Mouse (Mus musculus) hindbrain, postnatal 0 days (tissue): ENCODE measurements at regions not wholly inside any gene's neighbourhood (a gene's known extent, or its start where the extent isn't known, plus 50 kb on each side); places are given as distances from the start of the nearest gene placed in this dataset.

ENCODE experiments used
- ATAC-seq: fragments of 200-750 bp; cut with Nextera tagmentation; 2 replicates; pipeline ENCODE4 v1.8.0; 2017; ENCODE audit warnings: mild to moderate bottlenecking, moderate TSS enrichment, moderate library complexity
- DNase-seq: peaks from one replicate; pipeline ENCODE4 v3.0.0-alpha.2; 2015; ENCODE audit warnings: low spot score
- H3K27ac ChIP-seq: fragments of 300-500 bp; sonication (generic); 2 replicates; pipeline ENCODE4 v1.5.1; 2014; ENCODE audit warnings: mild to moderate bottlenecking
- H3K27me3 ChIP-seq: fragments of 300-500 bp; sonication (generic); 2 replicates; pipeline ENCODE4 v1.6.1; 2014; ENCODE audit warnings: low read length, mixed read lengths; ENCODE audit not compliant: insufficient read depth
- H3K36me3 ChIP-seq: fragments of 300-500 bp; sonication (generic); 2 replicates; pipeline ENCODE4 v1.6.1; 2014; ENCODE audit warnings: low read length, mixed read lengths; ENCODE audit not compliant: insufficient read depth
- H3K4me1 ChIP-seq: fragments of 300-500 bp; sonication (generic); 2 replicates; pipeline ENCODE4 v1.6.1; 2014; ENCODE audit warnings: antibody characterized with exemption, low read length, mixed read lengths; ENCODE audit not compliant: insufficient read depth
- H3K4me2 ChIP-seq: fragments of 300-500 bp; sonication (generic); 2 replicates; pipeline ENCODE4 v1.6.1; 2014; ENCODE audit warnings: low read depth, mild to moderate bottlenecking, low read length, moderate library complexity, mixed read lengths
- H3K4me3 ChIP-seq: fragments of 300-500 bp; sonication (generic); 2 replicates; pipeline ENCODE4 v1.5.1; 2014; ENCODE audit warnings: low read length
- H3K9ac ChIP-seq: fragments of 300-500 bp; sonication (generic); replicated peaks from 2 replicates; pipeline ENCODE4 v1.6.1; 2014; ENCODE audit warnings: mild to moderate bottlenecking, low read length, moderate library complexity, mixed read lengths
- H3K9me3 ChIP-seq: fragments of 300-500 bp; sonication (generic); 2 replicates; pipeline ENCODE4 v1.6.1; 2016; ENCODE audit warnings: low read length, mixed read lengths
- CTCF ChIP-seq: IDR thresholded peaks from 2 replicates; pipeline ENCODE4 v1.5.1; 2016; ENCODE audit warnings: antibody characterized with exemption, control low read depth, low read depth
- WGBS: fragments of 180-500 bp; shearing (Covaris S2); extraction: QIAGEN DNeasy Blood & Tissue Kit; methylation state at CpG from one replicate; pipeline ENCODE4 v1.1.7; 2014; 5-methylcytosine and 5-hydroxymethylcytosine counted together

DNA sequence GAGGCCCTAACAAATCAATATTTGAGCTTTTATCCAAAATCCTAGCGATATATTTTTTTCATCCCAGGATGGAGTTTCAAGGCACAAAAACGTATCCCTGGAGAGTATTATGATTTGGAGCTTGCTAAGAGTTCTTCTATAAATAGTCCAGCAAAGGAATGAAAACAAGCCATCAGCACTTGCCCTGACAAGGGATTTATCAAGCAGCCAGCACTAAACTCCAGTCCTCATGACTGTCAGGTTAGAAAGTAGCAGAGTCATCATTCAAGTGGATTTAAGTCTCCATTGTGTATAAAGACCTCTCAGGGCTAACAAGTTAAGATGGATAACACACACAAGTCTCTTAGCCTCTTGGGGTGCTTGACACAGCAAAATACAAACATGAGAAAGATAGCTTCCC is 148.6 kb upstream of the Ust start:
- DNase-seq = no peak
- no peak overlapping the region for H3K9ac ChIP-seq
- WGBS = 73% methylated on average over 2 of the region's 2 CpGs
- H3K9me3 ChIP-seq = no peaks in the 10 kb centered on the region
- H3K27me3 ChIP-seq = no peaks in the 10 kb centered on the region
- no peaks in the 10 kb centered on the region for H3K4me1 ChIP-seq
- no peaks in the 10 kb centered on the region for H3K36me3 ChIP-seq
- no peak overlapping the region for H3K4me3 ChIP-seq
- no peak overlapping the region for H3K4me2 ChIP-seq
- H3K27ac ChIP-seq = no peak overlapping the region
- TF ChIP-seq CTCF = no peak
- ATAC-seq = no peak

DNA sequence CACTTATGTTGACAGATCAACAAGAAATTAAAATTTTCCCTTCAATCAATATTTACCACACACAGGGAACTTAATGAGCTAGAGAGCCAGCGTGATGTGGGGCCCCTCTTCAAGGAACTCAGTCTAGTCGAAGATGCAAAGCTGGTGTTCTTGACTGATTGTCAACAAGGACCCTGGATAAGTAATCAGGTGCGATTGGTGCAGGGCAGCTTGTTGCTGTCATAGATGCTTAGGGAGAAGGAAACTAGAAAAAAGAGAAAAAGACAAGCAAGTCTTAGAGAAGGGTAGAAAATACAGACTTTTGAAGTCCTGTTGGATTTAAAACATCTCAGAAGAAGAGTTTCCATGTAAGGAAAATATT is 140.3 kb upstream of the Ust start:
- H3K9me3 ChIP-seq = no peaks in the 10 kb centered on the region
- 75% methylated on average over 3 of the region's 3 CpGs for WGBS
- H3K9ac ChIP-seq = no peak overlapping the region
- no peak for TF ChIP-seq CTCF
- H3K36me3 ChIP-seq = no peaks in the 10 kb centered on the region
- ATAC-seq = no peak
- no peak for DNase-seq
- H3K4me1 ChIP-seq = no peaks in the 10 kb centered on the region
- no peak overlapping the region for H3K27ac ChIP-seq
- H3K4me3 ChIP-seq = no peak overlapping the region
- H3K4me2 ChIP-seq = no peak overlapping the region
- H3K27me3 ChIP-seq = no peaks in the 10 kb centered on the region

DNA sequence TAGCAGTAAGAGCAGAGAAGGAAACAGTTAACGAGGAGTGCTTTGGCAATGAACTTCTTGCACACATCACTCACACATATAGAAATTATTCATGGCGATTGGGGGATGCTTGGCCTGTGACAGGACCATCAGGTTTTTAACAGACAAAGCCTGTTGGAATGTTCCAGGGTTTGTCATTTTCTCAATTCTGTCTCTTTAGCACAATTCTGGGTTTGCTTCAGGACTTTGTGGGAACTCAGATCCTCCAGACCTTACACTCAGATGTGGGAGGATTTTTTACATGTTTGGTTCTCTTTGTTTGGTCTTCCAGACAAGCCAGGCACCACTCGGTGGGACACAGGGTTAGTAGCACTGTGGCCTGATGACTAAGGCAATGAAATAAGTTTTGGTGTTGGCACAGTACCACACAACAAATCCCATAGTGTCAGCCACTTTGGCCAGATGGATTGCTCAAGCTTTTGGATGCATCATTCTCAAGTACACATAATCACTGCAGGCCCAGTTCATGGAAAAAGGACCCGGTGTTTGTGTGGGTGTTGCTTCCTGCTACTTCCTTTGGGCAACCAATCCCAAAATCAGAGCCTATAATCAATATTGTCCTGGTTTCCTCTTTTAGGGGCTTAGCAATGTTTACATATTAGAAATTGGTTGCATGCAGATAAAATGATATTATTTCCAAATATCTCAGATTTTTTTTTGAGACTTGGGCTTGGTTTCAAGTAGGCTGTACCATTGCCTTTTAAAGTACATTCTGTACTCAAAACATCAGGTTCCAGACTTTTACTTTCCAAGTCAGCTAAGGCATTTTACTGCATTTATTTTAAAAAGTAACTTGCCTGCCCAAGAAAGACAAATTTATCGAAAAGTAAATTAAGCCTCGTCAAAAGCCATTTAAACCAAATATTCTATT is 139.7 kb upstream of the Ust start:
- ATAC-seq = no peak
- Histone ChIP-seq H3K27me3 (no peaks in the 10 kb centered on the region), H3K4me2 (no peak overlapping the region), H3K36me3 (no peaks in the 10 kb centered on the region), H3K4me1 (no peaks in the 10 kb centered on the region), H3K9ac (no peak overlapping the region), H3K4me3 (no peak overlapping the region), H3K27ac (no peak overlapping the region), H3K9me3 (no peaks in the 10 kb centered on the region)
- 86% methylated on average over 6 of the region's 6 CpGs for WGBS
- no peak for DNase-seq
- TF ChIP-seq CTCF = no peak

DNA sequence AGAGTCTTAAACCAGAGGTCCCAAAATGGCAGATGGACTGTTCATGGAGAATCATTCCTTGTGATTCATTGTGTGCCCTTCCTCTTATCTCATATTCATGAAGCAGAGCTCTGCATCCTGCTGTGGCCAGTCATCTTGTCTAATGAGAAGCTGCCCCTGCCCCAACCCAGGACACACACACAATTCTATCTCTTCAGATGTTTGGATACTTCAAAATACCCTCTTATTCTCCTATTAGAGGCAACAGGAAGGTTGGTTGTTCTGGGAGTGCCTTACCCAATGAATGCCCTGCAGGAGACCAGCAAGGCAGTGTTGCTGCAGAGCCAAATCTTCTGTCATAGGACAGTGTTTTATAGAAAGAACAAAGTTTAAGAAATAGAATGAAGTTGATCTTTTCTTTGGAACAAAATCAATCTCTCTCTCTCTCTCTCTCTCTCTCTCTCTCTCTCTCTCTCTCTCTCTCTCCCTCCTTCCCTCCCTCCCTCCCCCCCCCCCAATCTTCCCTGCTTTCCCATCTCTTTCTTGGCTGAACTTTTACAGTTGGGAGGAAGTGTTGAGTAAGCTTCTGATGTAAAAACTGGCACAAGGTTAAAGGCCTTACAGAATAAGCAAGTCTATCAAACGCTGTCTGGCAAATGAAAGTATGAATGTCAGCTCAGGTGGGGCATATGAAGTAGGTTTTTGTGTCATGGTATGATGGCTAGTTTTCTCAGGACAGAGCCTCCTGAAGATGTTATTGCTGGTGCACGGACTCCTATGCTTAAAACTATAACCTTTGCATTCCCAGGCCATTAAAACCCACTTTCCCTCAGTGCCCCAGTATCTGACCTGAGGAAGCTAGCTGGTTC is 138.8 kb upstream of the Ust start:
- H3K9me3 ChIP-seq = no peaks in the 10 kb centered on the region
- DNase-seq = no peak
- no peak overlapping the region for H3K4me3 ChIP-seq
- no peaks in the 10 kb centered on the region for H3K4me1 ChIP-seq
- no peak overlapping the region for H3K4me2 ChIP-seq
- WGBS = 89% methylated on average over 2 of the region's 2 CpGs
- H3K36me3 ChIP-seq = no peaks in the 10 kb centered on the region
- ATAC-seq = no peak
- H3K27me3 ChIP-seq = no peaks in the 10 kb centered on the region
- no peak overlapping the region for H3K27ac ChIP-seq
- H3K9ac ChIP-seq = no peak overlapping the region
- TF ChIP-seq CTCF = no peak

DNA sequence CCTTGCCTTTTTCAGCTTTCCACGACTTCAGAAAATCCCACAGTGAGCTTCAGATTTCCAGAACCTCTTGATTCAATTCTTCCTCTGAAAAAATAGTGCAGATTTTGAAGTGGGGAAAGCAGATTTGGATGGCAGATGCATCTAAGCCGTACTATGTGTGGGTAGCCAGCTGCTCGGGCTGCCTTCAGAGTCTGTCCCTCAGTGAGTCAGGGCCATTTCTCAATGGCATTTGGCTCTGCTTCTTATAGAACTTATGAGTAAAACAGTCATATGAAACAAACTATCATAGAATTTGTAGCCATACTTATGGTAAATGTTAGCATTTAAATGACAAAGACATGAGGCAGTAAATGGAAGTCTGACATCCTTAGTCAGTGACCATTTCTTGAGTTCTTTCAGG is 135.0 kb upstream of the Ust start:
- 85% methylated on average over 3 of the region's 3 CpGs for WGBS
- Histone ChIP-seq H3K36me3 (no peaks in the 10 kb centered on the region), H3K9ac (no peak overlapping the region), H3K9me3 (no peaks in the 10 kb centered on the region), H3K27me3 (no peaks in the 10 kb centered on the region), H3K27ac (no peak overlapping the region), H3K4me3 (no peak overlapping the region), H3K4me2 (no peak overlapping the region), H3K4me1 (no peaks in the 10 kb centered on the region)
- no peak for TF ChIP-seq CTCF
- ATAC-seq (no peak), DNase-seq (no peak)

DNA sequence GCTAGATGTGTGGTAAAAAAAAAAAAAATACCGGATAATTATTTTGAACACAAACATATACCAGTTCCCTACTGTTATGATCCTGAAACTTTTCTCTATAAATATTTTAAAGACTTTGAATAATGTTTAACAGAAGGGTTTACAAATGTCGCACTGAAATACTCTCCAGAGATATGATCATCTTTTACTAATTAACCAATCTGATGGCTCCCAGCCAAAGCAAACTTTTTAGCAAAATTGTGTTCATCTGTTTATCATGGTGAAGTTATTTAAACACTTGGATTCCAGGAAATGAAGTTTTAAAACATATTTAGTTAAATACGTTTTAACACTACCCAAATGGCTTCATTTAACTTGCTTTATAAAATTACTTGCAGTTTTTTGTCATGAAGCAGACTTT is 123.6 kb upstream of the Ust start:
- Histone ChIP-seq H3K9ac (no peak overlapping the region), H3K4me3 (no peak overlapping the region), H3K9me3 (no peaks in the 10 kb centered on the region), H3K4me1 (no peaks in the 10 kb centered on the region), H3K27ac (no peak overlapping the region), H3K27me3 (no peaks in the 10 kb centered on the region), H3K36me3 (no peaks in the 10 kb centered on the region), H3K4me2 (no peak overlapping the region)
- DNase-seq (no peak), ATAC-seq (no peak)
- WGBS = 82% methylated on average over 3 of the region's 3 CpGs
- no peak for TF ChIP-seq CTCF
